8 mouse cellular contexts compared by ENCODE assay signal in the genomic region with DNA sequence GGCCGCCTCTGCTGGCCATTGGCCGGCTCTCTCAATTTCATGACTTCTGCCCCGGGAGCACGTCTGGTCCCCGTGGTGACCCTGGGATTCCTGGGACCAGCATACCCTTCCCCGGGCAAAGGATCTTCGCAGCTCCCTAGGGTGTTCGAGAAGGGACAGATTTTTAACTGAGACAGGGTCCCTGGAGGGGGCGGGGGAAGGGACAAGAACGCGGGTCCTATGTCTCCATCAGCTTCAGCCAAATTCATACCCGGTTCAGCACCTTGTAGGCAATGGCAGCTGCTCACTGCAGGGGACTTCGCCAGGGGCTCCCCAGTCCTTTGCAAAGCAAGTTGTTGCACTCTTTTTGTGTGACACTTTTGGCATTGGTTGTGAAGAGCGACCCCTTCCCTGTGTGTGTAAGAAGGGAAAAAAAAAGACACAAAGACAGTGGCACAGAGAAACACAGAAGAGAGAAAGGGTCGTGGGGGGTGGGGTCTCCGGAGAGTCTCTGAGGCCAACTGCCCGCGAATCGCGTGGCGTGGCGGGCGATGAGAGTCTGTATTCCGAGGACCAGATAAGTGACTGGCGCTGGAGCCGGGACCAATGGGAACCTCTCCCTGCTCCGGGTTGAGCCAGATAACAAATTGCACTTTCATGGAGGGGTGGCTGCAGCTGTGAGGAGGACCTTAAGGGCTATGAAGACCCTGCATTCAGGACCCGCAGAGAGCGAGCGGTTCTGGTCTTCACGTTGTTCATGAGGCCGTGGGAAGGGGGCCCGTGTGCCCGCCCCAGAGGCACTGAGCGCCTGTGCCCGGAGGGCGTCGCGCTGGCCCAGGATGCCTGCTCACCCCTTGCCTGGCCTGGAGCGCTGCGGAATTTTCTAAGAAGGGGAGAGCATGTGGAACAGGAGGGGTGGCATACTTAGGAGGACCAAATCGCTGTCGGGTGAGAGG. TPM values are rescaled to one million over a fixed set of nuclear protein-coding genes. Genes with fewer than 3 reads are reported as not detected.
DNase-seq lines count a peak whose midpoint lies in the region; ATAC-seq lines count a peak whose summit lies in the region.

No protein-coding gene starts in this region.

- ATAC-seq in hindbrain, embryonic 15.5 days (ENCODE audit: low FRiP score, low read depth): peak; percentile 60
- no peak for ATAC-seq in liver, embryonic 12.5 days

- peak overlapping the region; percentile 83 for H3K4me2 ChIP-seq in hindbrain, embryonic 15.5 days
- peak overlapping the region; percentile 68 for H3K4me2 ChIP-seq in liver, embryonic 12.5 days

- peak overlapping the region; percentile 70 for H3K4me3 ChIP-seq in heart, embryonic 10.5 days
- H3K4me3 ChIP-seq in hindbrain, embryonic 15.5 days: peak overlapping the region; percentile 88
- H3K4me3 ChIP-seq in liver, embryonic 12.5 days: peak overlapping the region; percentile 42

- no peak overlapping the region for H3K27ac ChIP-seq in heart, embryonic 10.5 days
- peak overlapping the region; percentile 95 for H3K27ac ChIP-seq in hindbrain, embryonic 15.5 days (replicated peaks)
- H3K27ac ChIP-seq in liver, embryonic 12.5 days: no peak overlapping the region

- H3K4me1 ChIP-seq in heart, embryonic 10.5 days: peaks cover 13% of the 10 kb centered on the region
- peaks cover 17% of the 10 kb centered on the region for H3K4me1 ChIP-seq in hindbrain, embryonic 15.5 days (replicated peaks)
- 0 out of 2 replicates have a peak, but pooled peaks cover 4% of the 10 kb centered on the region for H3K4me1 ChIP-seq in liver, embryonic 12.5 days

- H3K9ac ChIP-seq in hindbrain, embryonic 15.5 days: peak overlapping the region; percentile 96
- H3K9ac ChIP-seq in liver, embryonic 12.5 days: no peak overlapping the region

- 2% methylated on average over 43 of the region's 43 CpGs for WGBS in heart, embryonic 10.5 days
- under 1% methylated on average over 43 of the region's 43 CpGs for WGBS in hindbrain, embryonic 15.5 days
- WGBS in liver, embryonic 12.5 days (ENCODE audit: insufficient replicate concordance): 3% methylated on average over 43 of the region's 43 CpGs

- no peak for DNase-seq in heart, embryonic 10.5 days (ENCODE audit: low spot score)
- no peak for DNase-seq in heart, postnatal 14 days
- peak; percentile 11 for DNase-seq in Muller cell, postnatal 12 days (ENCODE audit: inconsistent ontology term)
- peak; percentile 49 for DNase-seq in embryo, embryonic 10 days (ENCODE audit: low spot score)
- DNase-seq in right cerebral cortex, postnatal 25 days: peak; percentile 42
- no peak for DNase-seq in spleen, postnatal 36 days (ENCODE audit: low spot score in 2 of 2)

- intact Hi-C loops in heart, postnatal 14 days (cut with DNase I): no loop called here

- no peaks in the 10 kb centered on the region for H3K9me3 ChIP-seq in heart, embryonic 10.5 days
- H3K9me3 ChIP-seq in hindbrain, embryonic 15.5 days: no peaks in the 10 kb centered on the region
- H3K9me3 ChIP-seq in liver, embryonic 12.5 days (replicated peaks): no peaks in the 10 kb centered on the region

- H3K36me3 ChIP-seq in heart, embryonic 10.5 days: no peaks in the 10 kb centered on the region
- no peaks in the 10 kb centered on the region for H3K36me3 ChIP-seq in hindbrain, embryonic 15.5 days
- H3K36me3 ChIP-seq in liver, embryonic 12.5 days: no peaks in the 10 kb centered on the region

- peaks cover 52% of the 10 kb centered on the region for H3K27me3 ChIP-seq in heart, embryonic 10.5 days (ENCODE audit: insufficient read depth, poor library complexity, severe bottlenecking)
- H3K27me3 ChIP-seq in hindbrain, embryonic 15.5 days: peaks cover 2% of the 10 kb centered on the region; the same call in 1 of the 2 replicates
- H3K27me3 ChIP-seq in liver, embryonic 12.5 days (replicated peaks): peaks cover 40% of the 10 kb centered on the region

RNA-seq across cellular contexts. Expression of a gene that starts 1.2 kb away (rescaled TPM):
- 0.43 and 0.51 TPM in 2 replicates for polyA plus RNA-seq in heart, embryonic 10.5 days (2016; fragmentation: Nextera tagmentation; extraction: Ambion mirVana)
- total RNA-seq in heart, postnatal 14 days (2021): 1 to 10 TPM in 1 of 2 experiments, under 1 TPM in 1; 0.39 to 1.3 TPM
- 34.2 and 39.5 TPM in 2 replicates for polyA plus RNA-seq in hindbrain, embryonic 15.5 days (2015; fragmentation: Nextera tagmentation; extraction: Ambion mirVana)
- polyA plus RNA-seq in liver, embryonic 12.5 days (2016; fragmentation: Nextera tagmentation; extraction: Ambion mirVana): 0.07 and 0.08 TPM in 2 replicates

Comparison
In these comparisons a context has a peak if more than half of its experiments do, and no peak if none do; other contexts are left out.
1. DNase-seq: peak in Muller cell, postnatal 12 days (single experiment), embryo, embryonic 10 days (single experiment) and right cerebral cortex, postnatal 25 days (single experiment); none in heart, embryonic 10.5 days (single experiment), heart, postnatal 14 days (0 of 2) and spleen, postnatal 36 days (0 of 2).
2. RNA of a gene that starts 1.2 kb away (polyA plus RNA-seq): 34.2 to 39.5 TPM in hindbrain, embryonic 15.5 days; 0.43 to 0.51 TPM in heart, embryonic 10.5 days and 0.07 to 0.08 TPM in liver, embryonic 12.5 days; every median in the first group is over 10 times any median in the second.
3. Peak in every context shown above with its lines, with median percentiles within 50 percentile points of each other: H3K4me3 ChIP-seq.